Mouse (Mus musculus): ENCODE data around the gene Haus3. TPM values are rescaled to one million over a fixed set of nuclear protein-coding genes. Genes with fewer than 3 reads are reported as not detected.

Haus3 gene
- polyA plus RNA-seq, 1 experiment, result 25.8 TPM

DNA sequence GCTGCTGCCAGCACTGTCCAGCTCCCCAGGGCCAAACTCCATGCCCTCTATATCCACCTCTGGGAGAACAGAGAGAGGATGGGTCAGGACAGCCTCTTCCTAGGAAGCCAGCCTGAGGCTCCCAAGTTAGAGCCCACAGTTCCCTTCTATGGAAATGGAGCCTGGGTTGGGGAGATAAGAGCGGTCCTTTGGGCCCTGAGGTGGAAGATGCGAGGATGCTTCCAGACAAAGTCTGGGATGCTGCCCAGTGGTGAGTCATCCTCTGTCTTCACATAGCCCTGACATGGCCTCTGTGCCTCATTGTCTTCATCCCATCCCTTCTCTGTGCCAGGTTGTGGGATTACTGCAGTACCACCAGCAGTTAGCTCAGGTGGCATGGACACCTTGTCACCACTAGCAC lies 7.8 kb upstream of the Haus3 start:
- Histone ChIP-seq H3K4me1 (ENCODE audit: control insufficient read depth, insufficient read depth, low read length) (peaks cover 8% of the 10 kb centered on the region), H3K4me3 (ENCODE audit: insufficient read depth, low read length) (no peak overlapping the region), H3K27ac (ENCODE audit: insufficient read depth, low read depth, low read length) (no peak overlapping the region)
- TF ChIP-seq CTCF (IDR thresholded peaks at IDR 0.05; ENCODE audit: low read depth, low read length), result no peak
- no peak for TF ChIP-seq POLR2A (IDR thresholded peaks at IDR 0.05; ENCODE audit: borderline replicate concordance, low read depth, low read length)

DNA sequence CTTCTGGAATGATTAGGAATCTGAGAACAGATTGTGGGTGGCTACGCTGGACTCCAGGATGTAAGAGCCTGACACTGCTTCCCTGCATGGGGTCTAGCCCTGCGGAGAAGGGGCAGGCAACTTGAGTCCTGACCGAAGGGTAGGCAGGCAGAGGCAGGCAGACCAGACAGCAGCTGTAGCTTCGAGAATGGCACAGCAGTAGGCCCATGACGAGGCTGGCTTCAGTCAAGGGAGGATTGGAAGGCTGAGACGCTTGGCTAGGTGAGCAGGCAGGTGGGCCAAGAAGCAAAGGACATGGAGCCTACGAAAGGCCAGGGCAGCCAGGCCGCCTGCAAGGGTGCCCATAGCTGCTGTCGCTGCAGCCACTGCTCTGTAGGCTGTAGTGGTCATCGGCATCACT lies 7.4 kb upstream of the Haus3 start:
- no peak overlapping the region for H3K4me3 ChIP-seq (ENCODE audit: insufficient read depth, low read length)
- H3K27ac ChIP-seq (ENCODE audit: insufficient read depth, low read depth, low read length), result no peak overlapping the region
- TF ChIP-seq POLR2A (IDR thresholded peaks at IDR 0.05; ENCODE audit: borderline replicate concordance, low read depth, low read length), result no peak
- TF ChIP-seq CTCF (IDR thresholded peaks at IDR 0.05; ENCODE audit: low read depth, low read length), result no peak
- peaks cover 11% of the 10 kb centered on the region for H3K4me1 ChIP-seq (ENCODE audit: control insufficient read depth, insufficient read depth, low read length)

DNA sequence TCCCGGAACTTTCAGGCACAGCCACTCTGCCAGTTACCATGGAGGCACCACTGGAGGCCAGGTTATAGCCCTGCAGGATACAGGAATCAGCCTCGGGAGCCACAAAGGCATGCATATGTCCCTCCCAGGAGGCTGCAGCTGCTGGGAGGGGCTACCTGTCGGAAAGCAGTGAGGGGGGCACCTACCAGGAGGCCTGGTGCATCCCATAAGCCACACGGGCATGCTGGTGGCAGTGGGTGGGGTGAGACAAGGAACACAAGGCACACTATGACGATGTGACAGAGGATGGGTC lies 6.0 kb upstream of the Haus3 start:
- Histone ChIP-seq H3K4me3 (ENCODE audit: insufficient read depth, low read length) (no peak overlapping the region), H3K4me1 (ENCODE audit: control insufficient read depth, insufficient read depth, low read length) (peaks cover 22% of the 10 kb centered on the region), H3K27ac (ENCODE audit: insufficient read depth, low read depth, low read length) (no peak overlapping the region)
- TF ChIP-seq CTCF (IDR thresholded peaks at IDR 0.05; ENCODE audit: low read depth, low read length), result no peak
- TF ChIP-seq POLR2A (IDR thresholded peaks at IDR 0.05; ENCODE audit: borderline replicate concordance, low read depth, low read length), result no peak

DNA sequence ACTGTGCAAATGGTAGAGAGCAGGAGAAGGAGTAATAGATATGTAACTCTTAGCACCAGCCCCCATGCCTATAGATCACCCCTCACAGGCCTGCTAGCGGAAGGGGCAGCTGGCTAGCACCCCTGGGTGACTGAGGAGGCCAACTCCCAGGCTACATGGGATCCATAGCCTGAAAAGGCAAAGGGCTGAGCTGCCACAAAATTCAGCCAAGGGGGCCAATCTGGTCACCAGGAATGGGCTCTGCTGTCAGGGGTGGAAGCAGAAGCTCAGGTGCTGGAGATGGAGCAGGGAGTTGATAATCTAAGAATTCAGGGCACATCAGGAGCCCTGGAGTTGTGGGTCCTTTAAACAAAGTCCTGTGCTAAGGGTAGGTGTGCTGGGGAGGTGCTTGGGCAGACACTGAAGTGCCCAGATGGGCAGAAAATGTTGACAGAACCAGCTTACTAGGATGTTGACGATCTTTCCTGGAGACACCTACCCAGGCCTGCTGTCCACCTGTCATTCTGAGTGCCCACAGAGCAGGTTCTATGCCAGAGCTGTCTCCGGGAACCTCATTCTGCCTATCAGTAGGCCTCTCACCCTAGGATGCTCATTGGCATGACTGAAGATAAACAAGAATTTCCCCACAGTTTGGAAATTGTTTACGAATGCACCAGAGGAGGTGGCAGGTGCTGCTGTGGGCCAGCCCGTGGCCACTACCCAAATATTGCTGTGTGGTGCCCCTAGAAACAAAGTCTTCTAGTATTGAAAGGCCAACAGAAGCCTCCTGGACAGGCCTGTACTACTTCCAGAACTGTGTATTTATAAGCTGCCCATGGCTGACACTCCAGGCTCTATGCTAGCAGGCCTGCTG lies 5.4 kb upstream of the Haus3 start:
- Histone ChIP-seq H3K4me3 (ENCODE audit: insufficient read depth, low read length) (no peak overlapping the region), H3K4me1 (ENCODE audit: control insufficient read depth, insufficient read depth, low read length) (peaks cover 27% of the 10 kb centered on the region), H3K27ac (ENCODE audit: insufficient read depth, low read depth, low read length) (no peak overlapping the region)
- no peak for TF ChIP-seq POLR2A (IDR thresholded peaks at IDR 0.05; ENCODE audit: borderline replicate concordance, low read depth, low read length)
- no peak for TF ChIP-seq CTCF (IDR thresholded peaks at IDR 0.05; ENCODE audit: low read depth, low read length)

DNA sequence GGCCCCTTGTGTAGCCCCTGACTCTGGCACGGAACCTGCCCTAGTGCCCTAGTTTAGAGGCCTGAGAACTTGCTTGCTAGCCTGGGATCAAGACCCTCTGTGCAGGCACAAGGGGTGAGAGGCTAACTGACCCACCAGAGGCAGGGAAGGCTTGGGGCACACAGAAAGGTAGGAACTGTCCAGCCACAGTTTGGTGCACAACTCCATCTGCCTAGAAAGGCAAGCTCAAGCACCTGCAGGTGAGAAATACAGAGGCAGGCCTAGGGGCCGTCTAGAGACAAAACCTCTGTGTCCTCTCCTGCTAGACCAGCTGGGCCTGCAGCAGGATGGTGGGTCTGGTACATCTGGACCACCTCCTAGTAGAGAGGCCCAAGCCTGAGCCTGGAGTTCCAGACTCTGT lies 4.7 kb upstream of the Haus3 start:
- H3K27ac ChIP-seq (ENCODE audit: insufficient read depth, low read depth, low read length), result no peak overlapping the region
- no peak overlapping the region for H3K4me3 ChIP-seq (ENCODE audit: insufficient read depth, low read length)
- no peak for TF ChIP-seq CTCF (IDR thresholded peaks at IDR 0.05; ENCODE audit: low read depth, low read length)
- no peak for TF ChIP-seq POLR2A (IDR thresholded peaks at IDR 0.05; ENCODE audit: borderline replicate concordance, low read depth, low read length)
- peaks cover 28% of the 10 kb centered on the region for H3K4me1 ChIP-seq (ENCODE audit: control insufficient read depth, insufficient read depth, low read length)

DNA sequence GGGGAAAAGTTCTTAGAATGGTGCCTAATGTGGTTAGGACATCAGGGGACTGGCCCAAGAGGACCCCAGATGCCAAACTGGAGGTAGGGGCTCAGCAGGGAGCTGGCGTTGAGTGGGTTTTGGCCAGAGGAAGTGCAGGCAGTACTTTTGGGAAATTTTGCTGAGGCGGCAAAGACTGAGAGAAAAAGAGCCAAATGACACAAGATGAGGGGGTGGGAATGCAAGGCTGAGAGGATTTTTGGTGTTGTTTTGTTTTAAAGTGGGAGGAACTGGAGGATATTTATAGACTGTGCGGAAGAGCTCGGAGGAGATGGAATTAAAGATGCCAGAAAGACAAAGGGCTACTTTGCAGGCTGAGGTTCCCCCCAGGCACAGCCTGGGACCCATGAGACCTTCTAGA lies 1.4 kb upstream of the Haus3 start:
- Histone ChIP-seq H3K27ac (ENCODE audit: insufficient read depth, low read depth, low read length) (peak overlapping the region; percentile 100), H3K4me1 (ENCODE audit: control insufficient read depth, insufficient read depth, low read length) (peaks cover 36% of the 10 kb centered on the region), H3K4me3 (ENCODE audit: insufficient read depth, low read length) (peak overlapping the region; percentile 37)
- TF ChIP-seq POLR2A (IDR thresholded peaks at IDR 0.05; ENCODE audit: borderline replicate concordance, low read depth, low read length), result no peak
- no peak for TF ChIP-seq CTCF (IDR thresholded peaks at IDR 0.05; ENCODE audit: low read depth, low read length)

DNA sequence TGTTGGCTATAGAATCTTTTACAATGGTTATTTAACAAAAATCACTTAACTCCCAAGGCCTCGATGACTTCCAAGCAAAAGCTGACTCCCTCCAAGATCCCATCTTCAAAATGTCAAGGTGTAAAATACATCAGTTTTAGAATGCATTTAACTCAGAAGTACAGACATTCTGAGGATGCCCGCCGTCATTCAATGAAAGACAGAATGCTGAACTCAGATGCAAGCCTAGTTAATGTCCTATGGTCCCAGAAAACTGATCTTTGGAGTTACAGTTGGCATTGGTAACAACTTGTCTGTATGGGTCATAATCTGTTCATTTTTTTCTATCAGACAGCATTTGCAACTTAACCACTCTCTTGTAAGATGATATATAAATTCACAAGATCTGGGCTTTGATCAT lies 627 bp upstream of the Haus3 start:
- H3K4me3 ChIP-seq (ENCODE audit: insufficient read depth, low read length), result peak overlapping the region; percentile 45
- H3K27ac ChIP-seq (ENCODE audit: insufficient read depth, low read depth, low read length), result peak overlapping the region; percentile 100
- peaks cover 36% of the 10 kb centered on the region for H3K4me1 ChIP-seq (ENCODE audit: control insufficient read depth, insufficient read depth, low read length)
- TF ChIP-seq POLR2A (IDR thresholded peaks at IDR 0.05; ENCODE audit: borderline replicate concordance, low read depth, low read length), result no peak
- no peak for TF ChIP-seq CTCF (IDR thresholded peaks at IDR 0.05; ENCODE audit: low read depth, low read length)

DNA sequence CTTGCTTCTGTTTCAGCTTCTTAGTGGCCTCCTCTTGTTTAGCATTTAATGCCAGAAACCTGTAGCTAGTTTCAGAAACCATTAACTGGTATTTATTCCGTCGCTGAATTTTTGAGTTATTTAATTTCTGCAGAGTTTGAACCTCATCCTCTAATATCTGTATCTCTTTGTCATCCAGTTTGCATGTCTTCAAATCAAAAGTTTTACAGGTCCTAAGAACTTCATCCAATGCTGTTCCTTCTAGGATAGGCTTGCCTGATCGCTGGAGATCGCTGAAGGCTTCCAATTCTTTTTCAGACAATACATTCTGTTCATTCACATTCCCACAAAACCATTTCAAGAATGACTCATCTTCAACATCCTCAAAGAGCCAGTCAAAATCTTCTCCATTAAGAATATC lies 1.5 kb downstream of the Haus3 start:
- Histone ChIP-seq H3K4me1 (ENCODE audit: control insufficient read depth, insufficient read depth, low read length) (peaks cover 42% of the 10 kb centered on the region), H3K4me3 (ENCODE audit: insufficient read depth, low read length) (peak overlapping the region; percentile 30; the same call in 1 of the 2 replicates), H3K27ac (ENCODE audit: insufficient read depth, low read depth, low read length) (no peak overlapping the region)
- TF ChIP-seq CTCF (IDR thresholded peaks at IDR 0.05; ENCODE audit: low read depth, low read length), result no peak
- TF ChIP-seq POLR2A (IDR thresholded peaks at IDR 0.05; ENCODE audit: borderline replicate concordance, low read depth, low read length), result no peak

DNA sequence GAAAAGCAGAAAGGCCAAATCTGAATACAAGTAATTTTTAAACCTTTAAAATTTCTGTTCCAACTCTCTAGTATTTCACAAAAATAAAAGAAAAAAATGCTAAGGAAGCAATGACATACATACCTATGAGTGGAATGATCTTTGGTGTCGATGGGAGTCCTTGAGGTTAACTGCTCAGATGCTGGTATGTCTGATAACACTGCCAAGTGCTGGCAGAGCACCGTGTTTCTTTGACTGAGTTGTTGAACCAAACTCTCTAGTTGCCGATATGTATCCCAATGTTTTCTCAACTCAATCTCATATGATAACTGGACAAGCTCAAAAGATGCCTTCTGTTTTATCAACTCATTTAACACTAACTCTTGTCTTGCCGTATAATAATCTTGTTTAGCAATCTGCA lies 3.5 kb downstream of the Haus3 start:
- peaks cover 27% of the 10 kb centered on the region for H3K4me1 ChIP-seq (ENCODE audit: control insufficient read depth, insufficient read depth, low read length)
- TF ChIP-seq CTCF (IDR thresholded peaks at IDR 0.05; ENCODE audit: low read depth, low read length) (no peak), POLR2A (IDR thresholded peaks at IDR 0.05; ENCODE audit: borderline replicate concordance, low read depth, low read length) (no peak)
- H3K27ac ChIP-seq (ENCODE audit: insufficient read depth, low read depth, low read length), result no peak overlapping the region
- no peak overlapping the region for H3K4me3 ChIP-seq (ENCODE audit: insufficient read depth, low read length)

DNA sequence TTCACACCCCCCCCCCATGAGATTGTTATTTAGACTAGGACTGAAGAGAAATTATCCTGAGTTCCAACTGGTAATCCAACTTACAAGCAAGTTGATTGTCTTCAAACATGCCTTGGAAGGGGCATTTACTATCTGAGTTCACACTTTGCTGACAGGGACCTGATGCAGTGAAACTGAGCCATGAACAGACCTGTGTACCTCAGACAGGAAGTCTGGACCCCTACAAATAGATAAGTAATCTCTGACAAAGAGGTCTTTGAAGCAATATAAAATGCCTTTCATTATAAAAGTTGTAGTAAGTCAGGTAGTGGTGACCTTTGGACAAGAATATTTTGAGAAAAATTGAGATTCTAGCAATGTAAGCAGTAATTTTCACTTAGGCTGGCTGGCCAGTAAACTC lies 20.9 kb downstream of the Haus3 start:
- H3K4me1 ChIP-seq (ENCODE audit: control insufficient read depth, insufficient read depth, low read length), result peaks cover 2% of the 10 kb centered on the region; the same call in 1 of the 2 replicates
- no peak overlapping the region for H3K27ac ChIP-seq (ENCODE audit: insufficient read depth, low read depth, low read length)
- no peak for TF ChIP-seq CTCF (IDR thresholded peaks at IDR 0.05; ENCODE audit: low read depth, low read length)
- no peak for TF ChIP-seq POLR2A (IDR thresholded peaks at IDR 0.05; ENCODE audit: borderline replicate concordance, low read depth, low read length)
- no peak overlapping the region for H3K4me3 ChIP-seq (ENCODE audit: insufficient read depth, low read length)
